Comparison of ENCODE assay signal across 8 mouse cellular contexts in the genomic region with DNA sequence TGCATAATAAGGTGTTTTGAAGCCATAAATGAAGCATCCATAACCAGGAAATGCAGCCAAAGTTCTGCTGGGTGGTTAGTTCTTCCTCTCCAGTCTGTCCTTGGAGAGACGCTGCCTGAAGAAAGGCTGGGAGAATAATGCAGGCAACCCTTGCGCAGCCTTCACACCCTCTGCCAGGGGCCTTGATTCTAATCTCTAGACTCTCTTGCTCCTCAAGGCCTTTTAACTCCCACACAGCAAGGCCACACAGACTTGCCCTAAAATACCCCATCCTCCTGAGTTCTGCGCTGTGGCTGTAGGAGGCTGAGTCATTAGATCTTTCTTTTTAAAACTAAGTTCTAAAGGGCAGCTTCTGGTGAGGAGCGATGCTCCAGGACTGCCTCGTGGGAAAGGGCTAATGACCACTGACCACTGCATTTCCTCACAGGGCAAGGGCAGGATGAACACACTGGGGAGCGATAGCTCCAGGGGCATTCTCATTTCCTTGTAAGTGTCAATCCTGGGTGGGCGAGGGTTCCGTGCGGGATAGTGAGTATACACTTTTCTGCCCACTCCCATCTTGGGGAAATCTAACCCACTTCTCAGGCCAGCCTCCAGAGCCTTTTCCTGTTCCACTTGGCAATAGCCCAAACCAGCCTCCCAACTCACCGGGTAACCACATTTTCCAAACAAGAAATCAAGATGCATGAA. TPM values are rescaled to one million over a fixed set of nuclear protein-coding genes. Genes with fewer than 3 reads are reported as not detected.
DNase-seq lines count a peak whose midpoint lies in the region; ATAC-seq and TF ChIP-seq lines count a peak whose summit lies in the region.

No protein-coding gene starts in this region.

- DNase-seq in liver, adult 2 months (ENCODE audit: extremely low read depth, low read depth, low spot score) = no peak
- no peak for DNase-seq in liver
- peak; percentile 57 for DNase-seq in lung, embryonic 14.5 days
- DNase-seq in hindbrain, embryonic 14.5 days (ENCODE audit: low spot score) = no peak

- no peak overlapping the region for H3K4me3 ChIP-seq in liver, adult 2 months (ENCODE audit: insufficient read depth, low read depth, low read length)
- no peak overlapping the region for H3K4me3 ChIP-seq in brown adipose tissue, adult 24 weeks (ENCODE audit: insufficient read depth, low read depth, low read length)
- no peak overlapping the region for H3K4me3 ChIP-seq in intestine, embryonic 16.5 days (ENCODE audit: low read length)
- H3K4me3 ChIP-seq in lung, embryonic 14.5 days (ENCODE audit: low read depth, low read length) = no peak overlapping the region
- no peak overlapping the region for H3K4me3 ChIP-seq in hindbrain, embryonic 16.5 days (ENCODE audit: low read length)
- H3K4me3 ChIP-seq in hindbrain, embryonic 14.5 days (replicated peaks; ENCODE audit: low read length) = no peak overlapping the region

- no peak for TF ChIP-seq CTCF in liver, adult 2 months (IDR thresholded peaks at IDR 0.05; ENCODE audit: low read depth, low read length)
- TF ChIP-seq CTCF in lung, embryonic 14.5 days (IDR thresholded peaks at IDR 0.05; ENCODE audit: low read depth) = no peak

- H3K27ac ChIP-seq in liver, adult 2 months (replicated peaks; ENCODE audit: insufficient read depth, low read depth, low read length) = 0 out of 2 replicates have a peak overlapping the region, but pooled peaks have one; percentile 2
- H3K27ac ChIP-seq in brown adipose tissue, adult 24 weeks (replicated peaks; ENCODE audit: low read depth, low read length) = peak overlapping the region; percentile 93
- peak overlapping the region; percentile 59 for H3K27ac ChIP-seq in intestine, embryonic 16.5 days (ENCODE audit: low read length)
- peak overlapping the region; percentile 96; the same call in 1 of the 2 replicates for H3K27ac ChIP-seq in lung, embryonic 14.5 days (ENCODE audit: low read depth)
- H3K27ac ChIP-seq in hindbrain, embryonic 16.5 days (ENCODE audit: low read depth, low read length) = no peak overlapping the region
- no peak overlapping the region for H3K27ac ChIP-seq in hindbrain, embryonic 14.5 days

- ATAC-seq in intestine, embryonic 16.5 days = no peak
- no peak for ATAC-seq in lung, embryonic 14.5 days (ENCODE audit: insufficient read depth)
- no peak for ATAC-seq in hindbrain, embryonic 16.5 days
- ATAC-seq in activated CD4-positive, CD25-positive, alpha-beta regulatory T cell, adult 4 months = no peak
- ATAC-seq in hindbrain, embryonic 14.5 days (ENCODE audit: low FRiP score) = no peak

- no peaks in the 10 kb centered on the region for H3K27me3 ChIP-seq in liver, adult 2 months (ENCODE audit: control insufficient read depth, insufficient read depth, low read length)
- no peaks in the 10 kb centered on the region for H3K27me3 ChIP-seq in intestine, embryonic 16.5 days (replicated peaks; ENCODE audit: control insufficient read depth, insufficient read depth, low read length)
- no peaks in the 10 kb centered on the region for H3K27me3 ChIP-seq in lung, embryonic 14.5 days (ENCODE audit: insufficient read depth, low read length)
- H3K27me3 ChIP-seq in hindbrain, embryonic 16.5 days (replicated peaks; ENCODE audit: control insufficient read depth, insufficient read depth, low read length) = no peaks in the 10 kb centered on the region
- no peaks in the 10 kb centered on the region for H3K27me3 ChIP-seq in hindbrain, embryonic 14.5 days (ENCODE audit: control insufficient read depth, insufficient read depth, low read length)

- peaks cover 15% of the 10 kb centered on the region for H3K4me1 ChIP-seq in liver, adult 2 months (ENCODE audit: control insufficient read depth, insufficient read depth, low read length)
- H3K4me1 ChIP-seq in brown adipose tissue, adult 24 weeks (ENCODE audit: control insufficient read depth, insufficient read depth, insufficient read length, low read length) = peaks cover 17% of the 10 kb centered on the region
- H3K4me1 ChIP-seq in intestine, embryonic 16.5 days (ENCODE audit: control insufficient read depth, insufficient read depth, low read length) = peaks cover 31% of the 10 kb centered on the region
- H3K4me1 ChIP-seq in lung, embryonic 14.5 days (ENCODE audit: insufficient read depth) = peaks cover 19% of the 10 kb centered on the region
- peaks cover 24% of the 10 kb centered on the region for H3K4me1 ChIP-seq in hindbrain, embryonic 16.5 days (ENCODE audit: control insufficient read depth, insufficient read depth, low read depth, low read length)
- peaks cover 17% of the 10 kb centered on the region for H3K4me1 ChIP-seq in hindbrain, embryonic 14.5 days (replicated peaks; ENCODE audit: control insufficient read depth, insufficient read depth, low read length)

- no peaks in the 10 kb centered on the region for H3K9me3 ChIP-seq in intestine, embryonic 16.5 days (ENCODE audit: control insufficient read depth, low read length)
- no peaks in the 10 kb centered on the region for H3K9me3 ChIP-seq in lung, embryonic 14.5 days (ENCODE audit: low read depth, low read length)
- no peaks in the 10 kb centered on the region for H3K9me3 ChIP-seq in hindbrain, embryonic 16.5 days (ENCODE audit: control insufficient read depth, low read length)
- no peaks in the 10 kb centered on the region for H3K9me3 ChIP-seq in hindbrain, embryonic 14.5 days (ENCODE audit: control insufficient read depth, low read length)

- no peaks in the 10 kb centered on the region for H3K36me3 ChIP-seq in liver, adult 2 months (ENCODE audit: control insufficient read depth, insufficient read depth, low read length)
- H3K36me3 ChIP-seq in intestine, embryonic 16.5 days (ENCODE audit: control insufficient read depth, insufficient read depth, low read length) = no peaks in the 10 kb centered on the region
- no peaks in the 10 kb centered on the region for H3K36me3 ChIP-seq in lung, embryonic 14.5 days (ENCODE audit: insufficient read depth)
- no peaks in the 10 kb centered on the region for H3K36me3 ChIP-seq in hindbrain, embryonic 16.5 days (ENCODE audit: control insufficient read depth, insufficient read depth, low read length)
- no peaks in the 10 kb centered on the region for H3K36me3 ChIP-seq in hindbrain, embryonic 14.5 days (replicated peaks; ENCODE audit: control insufficient read depth, insufficient read depth)

- no peak for TF ChIP-seq POLR2A in liver, adult 2 months (IDR thresholded peaks at IDR 0.05; ENCODE audit: extremely low read depth, insufficient read depth, low read length)

- 57% methylated on average over 10 of the region's 10 CpGs for WGBS in liver, adult 2 months
- WGBS in intestine, embryonic 16.5 days = 66% methylated on average over 10 of the region's 10 CpGs
- WGBS in lung, embryonic 14.5 days = 58% methylated on average over 10 of the region's 10 CpGs
- 76% methylated on average over 10 of the region's 10 CpGs for WGBS in hindbrain, embryonic 16.5 days
- WGBS in hindbrain, embryonic 14.5 days = 73% methylated on average over 10 of the region's 10 CpGs

- peaks cover 13% of the 10 kb centered on the region for H3K79me2 ChIP-seq in liver, adult 2 months (ENCODE audit: control insufficient read depth, insufficient read depth, low read length)

- H3K4me2 ChIP-seq in intestine, embryonic 16.5 days (ENCODE audit: low read depth, low read length) = no peak overlapping the region
- H3K4me2 ChIP-seq in lung, embryonic 14.5 days = no peak overlapping the region
- H3K4me2 ChIP-seq in hindbrain, embryonic 16.5 days (ENCODE audit: low read length) = no peak overlapping the region
- H3K4me2 ChIP-seq in hindbrain, embryonic 14.5 days (replicated peaks) = no peak overlapping the region

- H3K9ac ChIP-seq in liver, adult 2 months (ENCODE audit: low read depth, low read length) = no peak overlapping the region
- H3K9ac ChIP-seq in intestine, embryonic 16.5 days (ENCODE audit: low read depth, low read length) = no peak overlapping the region
- H3K9ac ChIP-seq in lung, embryonic 14.5 days = no peak overlapping the region
- no peak overlapping the region for H3K9ac ChIP-seq in hindbrain, embryonic 16.5 days (ENCODE audit: low read depth, low read length)
- H3K9ac ChIP-seq in hindbrain, embryonic 14.5 days = no peak overlapping the region

RNA-seq across cellular contexts. Expression of a gene that starts 7.6 kb away (rescaled TPM):
- 58.4 and 63.4 TPM in 2 replicates for total RNA-seq in liver, adult 2 months (2014; rRNA removed)
- 41.1 and 49.5 TPM in 2 replicates for polyA plus RNA-seq in liver, adult 2 months (2012; rRNA removed)
- 156 and 232 TPM in 2 replicates for polyA plus RNA-seq in brown adipose tissue, adult 24 weeks (2012; ENCODE audit: insufficient read depth, insufficient read length, missing spikeins)
- polyA plus RNA-seq in intestine, embryonic 16.5 days (2015; fragmentation: Nextera tagmentation; extraction: Ambion mirVana) = 277 and 289 TPM in 2 replicates
- 291 and 336 TPM in 2 replicates for polyA plus RNA-seq in lung, embryonic 14.5 days (2014; fragmentation: Nextera tagmentation; extraction: Ambion mirVana)
- 217 and 224 TPM in 2 replicates for polyA plus RNA-seq in hindbrain, embryonic 16.5 days (2015; fragmentation: Nextera tagmentation; extraction: Ambion mirVana)
- polyA plus RNA-seq in activated CD4-positive, CD25-positive, alpha-beta regulatory T cell, adult 4 months (2017; shearing (Covaris generic)) = 1,000 to 10,000 TPM; 1,863 to 2,031 TPM
- polyA plus RNA-seq in hindbrain, embryonic 14.5 days (2014; fragmentation: Nextera tagmentation; extraction: Ambion mirVana) = 199 and 211 TPM in 2 replicates

Comparison
In these comparisons a context has a peak if more than half of its experiments do, and no peak if none do; other contexts are left out.
1. H3K27ac ChIP-seq: peak in liver, adult 2 months (single experiment), brown adipose tissue, adult 24 weeks (single experiment), intestine, embryonic 16.5 days (single experiment) and lung, embryonic 14.5 days (single experiment); none in hindbrain, embryonic 16.5 days (single experiment) and hindbrain, embryonic 14.5 days (single experiment).